Mouse (Mus musculus): Measurements from ENCODE around the gene Gm49425. TPM values are rescaled to one million over a fixed set of nuclear protein-coding genes. Genes with fewer than 3 reads are reported as not detected.

Gm49425 gene
- total RNA-seq, 2 experiments from 2014 or later, result not detected

DNA sequence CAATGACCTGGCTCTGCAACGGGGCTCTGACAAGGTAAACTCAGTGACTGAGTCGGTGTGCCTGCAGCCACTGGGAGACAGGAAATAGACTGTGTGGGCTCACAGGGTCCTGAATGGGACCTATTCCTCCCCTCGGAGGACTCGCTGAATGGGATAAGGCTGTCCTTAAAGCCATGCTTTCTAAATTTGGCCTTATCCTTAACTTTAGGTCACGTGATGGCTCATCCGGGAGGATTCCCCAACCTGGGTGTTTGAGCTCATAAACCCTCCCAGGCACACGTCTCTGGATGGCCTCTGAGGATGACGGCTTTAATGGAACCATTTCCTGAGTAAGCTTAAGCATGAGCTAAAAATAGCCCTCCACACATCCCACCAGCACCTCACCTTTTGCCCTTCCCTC is 24.3 kb downstream of the Gm49425 start:
- DNase-seq, result no peak
- intact Hi-C loops (cut with DNase I), result no loop called here

DNA sequence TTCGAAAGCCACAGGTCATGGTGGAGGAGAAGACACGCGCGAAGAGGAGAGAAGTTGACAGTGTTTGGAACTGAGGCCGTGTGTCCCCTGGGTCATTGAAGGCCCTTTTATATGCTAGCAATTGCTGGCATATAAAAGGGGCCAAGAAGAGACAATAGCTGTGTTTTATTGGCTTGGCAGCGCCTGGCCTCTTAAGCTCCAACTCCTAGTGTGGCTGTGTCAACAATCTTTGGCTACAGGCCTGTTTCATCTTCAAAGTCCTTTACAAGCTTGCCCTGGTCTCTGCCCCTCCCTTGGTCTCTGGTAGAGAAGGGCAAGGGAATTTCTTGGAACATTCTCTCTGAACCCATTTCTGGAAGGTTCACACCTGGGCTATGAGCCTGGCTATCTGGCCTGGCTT is 25.6 kb downstream of the Gm49425 start, which contains the start of gene Krt83:
Gene Krt83, minus strand, starts transcription at position 82 of the 400 bp plus-strand sequence.
- intact Hi-C loops (cut with DNase I), result no loop called here
- no peak for DNase-seq

- intact Hi-C loops (cut with DNase I), result no loop called here
- DNase-seq, result no peak
Measured at GRCm38 (mm10) chr15:101485911-101486635, 31.0 kb downstream of the Gm49425 start.

DNA sequence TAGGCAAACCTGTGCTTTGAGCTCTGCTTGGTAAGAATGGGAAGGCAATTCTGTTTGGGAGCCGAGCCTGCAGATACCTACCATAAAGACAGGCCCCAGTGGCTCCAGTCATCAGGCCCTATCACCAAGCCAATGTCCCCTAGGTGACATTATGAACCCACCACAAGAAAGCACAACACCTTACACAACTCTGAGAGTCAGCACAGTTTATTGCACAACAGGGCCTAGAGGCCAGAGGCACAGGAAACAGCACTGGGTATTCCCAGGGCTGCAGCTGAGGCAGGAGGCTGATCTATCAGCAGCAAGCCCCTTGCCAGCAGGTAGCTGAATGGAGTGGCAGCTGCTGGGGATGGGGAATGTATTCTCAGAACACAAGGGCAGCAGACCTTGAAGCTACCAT is 32.1 kb downstream of the Gm49425 start:
- no peak for DNase-seq
- intact Hi-C loops (cut with DNase I), result no loop called here

- DNase-seq, result no peak
- intact Hi-C loops (cut with DNase I), result no loop called here
Measured at GRCm38 (mm10) chr15:101483646-101484045, 33.4 kb downstream of the Gm49425 start.

- intact Hi-C loops (cut with DNase I), result no loop called here
- no peak for DNase-seq
Measured at GRCm38 (mm10) chr15:101482056-101482455, 35.0 kb downstream of the Gm49425 start.

DNA sequence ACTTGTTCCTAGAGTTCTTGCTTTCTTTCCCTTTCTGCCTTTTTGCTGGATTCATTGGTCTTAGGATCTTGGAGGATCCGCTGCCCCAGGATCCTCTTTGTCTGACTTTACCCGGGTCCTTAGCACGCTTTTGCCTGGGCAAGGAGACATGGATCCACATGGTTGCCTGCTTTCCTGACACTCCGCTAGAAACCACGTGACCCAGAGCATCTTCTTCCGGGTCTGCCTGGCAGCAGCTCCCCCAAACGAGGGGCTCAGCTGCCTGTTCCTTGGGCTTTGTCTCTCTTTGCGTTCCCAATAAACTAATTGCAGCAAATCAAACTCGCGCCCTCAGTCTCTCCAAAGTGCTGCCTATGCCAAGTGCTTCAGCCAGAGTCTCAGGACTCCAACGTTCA is 37.4 kb downstream of the Gm49425 start:
- no peak for DNase-seq
- intact Hi-C loops (cut with DNase I), result no loop called here

DNA sequence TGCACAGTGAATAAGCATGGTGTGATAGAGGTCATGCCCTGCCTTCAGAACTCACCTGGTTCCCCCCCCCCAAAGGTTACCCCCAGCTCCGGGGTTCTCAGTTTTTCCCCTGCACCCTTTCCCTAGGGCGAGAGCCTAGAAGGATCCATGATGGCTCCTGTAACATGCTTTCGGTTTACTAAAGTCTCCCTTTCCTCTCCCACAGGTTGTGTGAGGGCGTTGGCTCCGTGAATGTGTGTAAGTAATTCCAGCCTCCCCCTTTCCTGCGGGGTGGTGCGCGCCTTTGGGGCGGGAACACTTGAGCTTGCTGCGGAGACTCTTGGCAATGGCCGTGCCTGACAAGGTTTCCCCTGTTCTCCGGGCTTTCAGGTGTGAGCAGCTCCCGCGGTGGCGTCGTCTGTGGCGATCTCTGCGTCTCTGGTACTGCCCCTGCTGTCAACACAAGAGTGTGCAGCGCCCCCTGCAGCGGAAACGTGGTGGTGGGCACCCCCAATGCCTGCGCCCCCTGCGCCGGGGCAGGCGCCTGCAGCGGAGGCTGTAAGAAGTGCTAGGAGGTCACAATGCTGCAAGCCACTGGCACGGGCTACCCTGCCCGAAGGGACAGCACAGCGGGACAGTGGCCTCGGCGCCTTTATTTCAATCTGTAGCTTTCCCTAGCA is 37.9 kb downstream of the Gm49425 start:
- intact Hi-C loops (cut with DNase I), result no loop called here
- DNase-seq, result peak; percentile 70

GRCm38 (mm10) chr15:101472952-101473528 is 44.0 kb downstream of the Gm49425 start, which contains the start of gene Krt86:
Gene Krt86 (plus strand): TSS chr15:101473478.
- no peak for DNase-seq
- intact Hi-C loops (cut with DNase I), result no loop called here

GRCm38 (mm10) chr15:101469093-101469492 is 48.0 kb downstream of the Gm49425 start:
- no peak for DNase-seq
- intact Hi-C loops (cut with DNase I), result no loop called here

Small RNA genes within 50 kb of the gene (microRNA-seq; reads per million reads assigned to microRNA genes)
- gene Gm44393, result not detected

Other genes starting within 250 kb of the Gm49425 start
- 10 to 100 TPM; 36.5 to 37.1 TPM for gene Atg101, start 233.0 kb downstream of the Gm49425 start, total RNA-seq (2021)
- under 1 TPM in 1 of 2 experiments, not detected in 1; 0.56 TPM for gene 6030408B16Rik, start 224.0 kb downstream of the Gm49425 start, total RNA-seq (2021)
- gene Krt80, start 147.1 kb downstream of the Gm49425 start, total RNA-seq (2021), result under 1 TPM; 0.46 to 0.60 TPM
- gene Krt7, start 106.2 kb downstream of the Gm49425 start, total RNA-seq (2021), result under 1 TPM in 1 of 2 experiments, not detected in 1; 0.16 TPM
- under 1 TPM; 0.24 to 0.38 TPM for gene Krt87, start 78.5 kb downstream of the Gm49425 start, total RNA-seq (2021)
- not detected for gene Krt88, start 69.5 kb downstream of the Gm49425 start, total RNA-seq (2021)
- not detected for gene Krt81, start 53.5 kb downstream of the Gm49425 start, total RNA-seq (2021)
- gene Krt86, start 43.8 kb downstream of the Gm49425 start, total RNA-seq (2021), result not detected
- not detected for gene Krt83, start 25.7 kb downstream of the Gm49425 start, total RNA-seq (2021)
- gene Krt84, start 15.6 kb upstream of the Gm49425 start, total RNA-seq (2021), result not detected
- not detected for gene Krt82, start 33.4 kb upstream of the Gm49425 start, total RNA-seq (2021)
- gene Krt90, start 45.7 kb upstream of the Gm49425 start, total RNA-seq (2021), result not detected
- gene Krt75, start 56.6 kb upstream of the Gm49425 start, total RNA-seq (2021), result not detected
- not detected for gene Gm5414, start 110.9 kb upstream of the Gm49425 start, total RNA-seq (2021)
- gene Gm5478, start 130.1 kb upstream of the Gm49425 start, total RNA-seq (2021), result not detected
- not detected for gene Krt6b, start 163.0 kb upstream of the Gm49425 start, total RNA-seq (2021)
- not detected for gene Krt6a, start 177.0 kb upstream of the Gm49425 start, total RNA-seq (2021)
- not detected for gene Krt5, start 195.6 kb upstream of the Gm49425 start, total RNA-seq (2021)
- not detected for gene Krt71, start 225.8 kb upstream of the Gm49425 start, total RNA-seq (2021)